Mouse (Mus musculus) kidney, embryonic 15.5 days (tissue): ENCODE results near the gene Tmem104. TPM values are rescaled to one million over a fixed set of nuclear protein-coding genes. Genes with fewer than 3 reads are reported as not detected.

Experiments
- ATAC-seq: fragments of 200-750 bp; cut with Nextera tagmentation; replicated peaks from 2 replicates; pipeline ENCODE4 v1.8.0; 2017; ENCODE audit warnings: moderate TSS enrichment; ENCODE audit not compliant: low FRiP score
- H3K27ac ChIP-seq: fragments of 300-500 bp; sonication (generic); 2 replicates; pipeline ENCODE4 v1.5.1; 2015; ENCODE audit warnings: mild to moderate bottlenecking, inconsistent platforms
- H3K27me3 ChIP-seq: fragments of 300-500 bp; sonication (generic); 2 replicates; pipeline ENCODE4 v1.6.1; 2015; ENCODE audit warnings: inconsistent platforms
- H3K36me3 ChIP-seq: fragments of 300-500 bp; sonication (generic); 2 replicates; pipeline ENCODE4 v1.6.1; 2015; ENCODE audit warnings: inconsistent platforms
- H3K4me1 ChIP-seq: fragments of 300-500 bp; sonication (generic); 2 replicates; pipeline ENCODE4 v1.6.1; 2015; ENCODE audit warnings: inconsistent platforms
- H3K4me2 ChIP-seq: fragments of 300-500 bp; sonication (generic); 2 replicates; pipeline ENCODE4 v1.6.1; 2015; ENCODE audit warnings: moderate library complexity, mild to moderate bottlenecking, inconsistent platforms
- H3K4me3 ChIP-seq: fragments of 300-500 bp; sonication (generic); replicated peaks from 2 replicates; pipeline ENCODE4 v1.5.1; 2015; ENCODE audit warnings: mild to moderate bottlenecking, inconsistent platforms
- H3K9ac ChIP-seq: fragments of 300-500 bp; sonication (generic); 2 replicates; pipeline ENCODE4 v1.6.1; 2015; ENCODE audit warnings: mild to moderate bottlenecking, inconsistent platforms
- H3K9me3 ChIP-seq: fragments of 300-500 bp; sonication (generic); replicated peaks from 2 replicates; pipeline ENCODE4 v1.6.1; 2016; ENCODE audit warnings: inconsistent platforms
- WGBS: fragments of 180-500 bp; shearing (Covaris S2); methylation state at CpG from one replicate; pipeline ENCODE4 v1.1.7; 2015; ENCODE audit warnings: mixed read lengths; 5-methylcytosine and 5-hydroxymethylcytosine counted together
- polyA plus RNA-seq: library from polyadenylated mRNA; unstranded; fragments of >200 nt; fragmentation: Nextera tagmentation; extraction: Ambion mirVana; gene quantifications from 2 replicates; pipeline ENCODE4 v1.2.1, GENCODE M21; 2015

Tmem104 gene
- polyA plus RNA-seq, 1 experiment from 2014 or later, result 11.0 TPM

- Histone ChIP-seq H3K4me2 (no peak overlapping the region), H3K4me3 (no peak overlapping the region), H3K9ac (no peak overlapping the region), H3K27ac (no peak overlapping the region), H3K9me3 (no peaks in the 10 kb centered on the region), H3K27me3 (peaks cover 5% of the 10 kb centered on the region; the same call in 1 of the 2 replicates), H3K36me3 (peaks cover 40% of the 10 kb centered on the region), H3K4me1 (peaks cover 16% of the 10 kb centered on the region)
- WGBS, result 75% methylated on average over 25 of the region's 25 CpGs
- no peak for ATAC-seq
Measured at GRCm38 (mm10) chr11:115208776-115209732, 21.8 kb downstream of the Tmem104 start.

- Histone ChIP-seq H3K4me2 (no peak overlapping the region), H3K4me3 (no peak overlapping the region), H3K36me3 (peaks cover 37% of the 10 kb centered on the region), H3K9me3 (no peaks in the 10 kb centered on the region), H3K9ac (no peak overlapping the region), H3K4me1 (peaks cover 16% of the 10 kb centered on the region), H3K27ac (no peak overlapping the region), H3K27me3 (peaks cover 5% of the 10 kb centered on the region; the same call in 1 of the 2 replicates)
- no peak for ATAC-seq
- WGBS, result 80% methylated on average over 7 of the region's 7 CpGs
Measured at GRCm38 (mm10) chr11:115209958-115210357, 22.7 kb downstream of the Tmem104 start.

- 31% methylated on average over 13 of the region's 13 CpGs for WGBS
- no peak overlapping the region for H3K4me3 ChIP-seq
- peaks cover 19% of the 10 kb centered on the region for H3K4me1 ChIP-seq
- no peak overlapping the region for H3K9ac ChIP-seq
- peaks cover 16% of the 10 kb centered on the region; the same call in 1 of the 2 replicates for H3K36me3 ChIP-seq
- no peak; the same call in 1 of the 2 replicates for ATAC-seq
- no peak overlapping the region for H3K27ac ChIP-seq
- H3K27me3 ChIP-seq, result no peaks in the 10 kb centered on the region
- no peak overlapping the region for H3K4me2 ChIP-seq
- no peaks in the 10 kb centered on the region for H3K9me3 ChIP-seq
Measured at GRCm38 (mm10) chr11:115212116-115212515, 24.8 kb downstream of the Tmem104 start.

GRCm38 (mm10) chr11:115215123-115215522 is 27.8 kb downstream of the Tmem104 start:
- no peak overlapping the region for H3K4me2 ChIP-seq
- WGBS, result 33% methylated on average over 5 of the region's 5 CpGs
- no peak overlapping the region for H3K27ac ChIP-seq
- H3K9me3 ChIP-seq, result no peaks in the 10 kb centered on the region
- H3K4me3 ChIP-seq, result no peak overlapping the region
- peak; percentile 49; the same call in 1 of the 2 replicates for ATAC-seq
- H3K9ac ChIP-seq, result no peak overlapping the region
- no peaks in the 10 kb centered on the region for H3K36me3 ChIP-seq
- 0 out of 2 replicates have a peak, but pooled peaks cover 3% of the 10 kb centered on the region for H3K27me3 ChIP-seq
- H3K4me1 ChIP-seq, result peaks cover 39% of the 10 kb centered on the region

- H3K27me3 ChIP-seq, result peaks cover 6% of the 10 kb centered on the region; the same call in 1 of the 2 replicates
- no peak overlapping the region for H3K27ac ChIP-seq
- H3K4me3 ChIP-seq, result no peak overlapping the region
- no peak for ATAC-seq
- H3K4me1 ChIP-seq, result peaks cover 45% of the 10 kb centered on the region
- H3K4me2 ChIP-seq, result no peak overlapping the region
- H3K9ac ChIP-seq, result no peak overlapping the region
- no peaks in the 10 kb centered on the region for H3K9me3 ChIP-seq
- H3K36me3 ChIP-seq, result no peaks in the 10 kb centered on the region
- 59% methylated on average over 18 of the region's 18 CpGs for WGBS
Measured at GRCm38 (mm10) chr11:115217439-115218410, 30.4 kb downstream of the Tmem104 start.

GRCm38 (mm10) chr11:115219263-115219662 is 32.0 kb downstream of the Tmem104 start:
- ATAC-seq, result no peak
- H3K36me3 ChIP-seq, result no peaks in the 10 kb centered on the region
- H3K27ac ChIP-seq, result no peak overlapping the region
- H3K9me3 ChIP-seq, result no peaks in the 10 kb centered on the region
- no peak overlapping the region for H3K4me3 ChIP-seq
- H3K9ac ChIP-seq, result no peak overlapping the region
- peaks cover 21% of the 10 kb centered on the region for H3K27me3 ChIP-seq
- 48% methylated on average over 9 of the region's 9 CpGs for WGBS
- no peak overlapping the region for H3K4me2 ChIP-seq
- H3K4me1 ChIP-seq, result peaks cover 46% of the 10 kb centered on the region

GRCm38 (mm10) chr11:115219685-115220084 is 32.4 kb downstream of the Tmem104 start:
- Histone ChIP-seq H3K36me3 (no peaks in the 10 kb centered on the region), H3K27me3 (peaks cover 25% of the 10 kb centered on the region), H3K4me1 (peaks cover 46% of the 10 kb centered on the region), H3K4me3 (no peak overlapping the region), H3K27ac (no peak overlapping the region), H3K9me3 (no peaks in the 10 kb centered on the region), H3K9ac (no peak overlapping the region), H3K4me2 (no peak overlapping the region)
- WGBS, result 87% methylated on average over 10 of the region's 10 CpGs
- no peak for ATAC-seq

GRCm38 (mm10) chr11:115222077-115222476 is 34.8 kb downstream of the Tmem104 start:
- no peak overlapping the region for H3K4me2 ChIP-seq
- H3K27me3 ChIP-seq, result peaks cover 44% of the 10 kb centered on the region

GRCm38 (mm10) chr11:115222570-115222969 is 35.3 kb downstream of the Tmem104 start:
- no peaks in the 10 kb centered on the region for H3K9me3 ChIP-seq
- peaks cover 44% of the 10 kb centered on the region for H3K4me1 ChIP-seq
- H3K27me3 ChIP-seq, result peaks cover 44% of the 10 kb centered on the region
- no peak overlapping the region for H3K4me3 ChIP-seq
- H3K9ac ChIP-seq, result no peak overlapping the region
- ATAC-seq, result no peak
- H3K36me3 ChIP-seq, result no peaks in the 10 kb centered on the region
- no peak overlapping the region for H3K4me2 ChIP-seq
- WGBS, result 24% methylated on average over 5 of the region's 5 CpGs
- H3K27ac ChIP-seq, result no peak overlapping the region

More at GRCm38 (mm10) chr11:115222077-115222476, 34.8 kb downstream of the Tmem104 start:
- Histone ChIP-seq H3K36me3 (no peaks in the 10 kb centered on the region), H3K27ac (no peak overlapping the region), H3K4me1 (peaks cover 47% of the 10 kb centered on the region), H3K9ac (no peak overlapping the region), H3K9me3 (no peaks in the 10 kb centered on the region), H3K4me3 (no peak overlapping the region)
- ATAC-seq, result no peak
- WGBS, result 28% methylated on average over 12 of the region's 12 CpGs

- 64% methylated on average over 11 of the region's 11 CpGs for WGBS
- no peak for ATAC-seq
- peaks cover 48% of the 10 kb centered on the region for H3K27me3 ChIP-seq
Measured at GRCm38 (mm10) chr11:115223451-115223850, 36.2 kb downstream of the Tmem104 start.

GRCm38 (mm10) chr11:115223877-115224276 is 36.6 kb downstream of the Tmem104 start:
- Histone ChIP-seq H3K9me3 (no peaks in the 10 kb centered on the region), H3K9ac (no peak overlapping the region), H3K4me1 (peaks cover 44% of the 10 kb centered on the region), H3K36me3 (no peaks in the 10 kb centered on the region), H3K27ac (no peak overlapping the region), H3K4me3 (no peak overlapping the region), H3K4me2 (no peak overlapping the region), H3K27me3 (peaks cover 51% of the 10 kb centered on the region)
- 72% methylated on average over 6 of the region's 6 CpGs for WGBS
- no peak for ATAC-seq

More at GRCm38 (mm10) chr11:115223451-115223850, 36.2 kb downstream of the Tmem104 start:
- Histone ChIP-seq H3K9me3 (no peaks in the 10 kb centered on the region), H3K4me3 (no peak overlapping the region), H3K4me2 (no peak overlapping the region), H3K9ac (no peak overlapping the region), H3K36me3 (no peaks in the 10 kb centered on the region), H3K4me1 (peaks cover 44% of the 10 kb centered on the region), H3K27ac (no peak overlapping the region)
